Mouse (Mus musculus) heart, adult 8-10 months (tissue): Measurements from ENCODE around the gene Spx. TPM values are rescaled to one million over a fixed set of nuclear protein-coding genes. Genes with fewer than 3 reads are reported as not detected.

ENCODE experiments used
- DNase-seq: peaks from one replicate; pipeline ENCODE4 v3.0.0; 2022; ENCODE audit warnings: low spot score
- total RNA-seq, 4 experiments: library from RNA; stranded (reverse); gene quantifications; 2 replicates each; pipeline ENCODE4 v1.2.4; 2022

The Spx gene
- total RNA-seq, 4 experiments from 2014 or later = not detected

GRCm38 (mm10) chr6:142429072-142429471 lies 15.8 kb downstream of the Spx start:
- no peak for DNase-seq

- DNase-seq = no peak
Measured at GRCm38 (mm10) chr6:142451381-142451780, 38.1 kb downstream of the Spx start.

GRCm38 (mm10) chr6:142453311-142453710 lies 40.1 kb downstream of the Spx start:
- no peak for DNase-seq

GRCm38 (mm10) chr6:142455314-142455996 lies 42.2 kb downstream of the Spx start:
- no peak for DNase-seq

- DNase-seq = no peak
Measured at GRCm38 (mm10) chr6:142458010-142458409, 44.8 kb downstream of the Spx start.

- DNase-seq = no peak
Measured at GRCm38 (mm10) chr6:142459017-142459678, 45.9 kb downstream of the Spx start.

GRCm38 (mm10) chr6:142462194-142462593 lies 49.0 kb downstream of the Spx start:
- no peak for DNase-seq

Other genes with a start within 250 kb of the Spx start
- gene Slco1a6, start 204.9 kb upstream of the Spx start, total RNA-seq = not detected
- gene Iapp, start 115.0 kb upstream of the Spx start, total RNA-seq = not detected
- gene Slco1a5, start 90.5 kb upstream of the Spx start, total RNA-seq = not detected
- gene Pyroxd1, start 67.8 kb upstream of the Spx start, total RNA-seq = 10 to 100 TPM in 3 of 4 experiments, 1 to 10 TPM in 1; 8.7 to 11.1 (median 10.3) TPM
- gene Recql, start 26.4 kb upstream of the Spx start, total RNA-seq = 1 to 10 TPM; 6.1 to 9.6 (median 7.8) TPM
- 10 to 100 TPM; 13.9 to 18.7 (median 15.4) TPM for gene Golt1b, start 26.2 kb upstream of the Spx start, total RNA-seq
- gene Gys2, start 59.7 kb downstream of the Spx start, total RNA-seq = not detected
- gene Ldhb, start 94.5 kb downstream of the Spx start, total RNA-seq = 1,000 to 10,000 TPM; 3,276 to 3,540 (median 3,455) TPM
- 10 to 100 TPM; 16.2 to 25.0 (median 18.3) TPM for gene Kcnj8, start 158.2 kb downstream of the Spx start, total RNA-seq